Mouse (Mus musculus) CH12.LX (cell line): ENCODE measurements around the gene Rpl27a. TPM values are rescaled to one million over a fixed set of nuclear protein-coding genes. Genes with fewer than 3 reads are reported as not detected.

Source experiments
- DNase-seq: peaks from one replicate; pipeline ENCODE4 v3.0.0-alpha.2; 2013; ENCODE audit errors: extremely low read depth
- H3K27ac ChIP-seq: 2 replicates; pipeline ENCODE4 v1.5.1; 2012; ENCODE audit warnings: low read depth, mild to moderate bottlenecking, control low read depth, moderate library complexity; ENCODE audit not compliant: insufficient read depth
- H3K27me3 ChIP-seq: replicated peaks from 2 replicates; pipeline ENCODE3; 2012; ENCODE audit warnings: inconsistent platforms
- H3K36me3 ChIP-seq, 2 experiments: replicated peaks in 1 of 2; 2 replicates each; pipeline versions ENCODE3 to v1.6.1; 2012; ENCODE audit warnings: inconsistent platforms in 1 of 2, low read length in 1 of 2, mild to moderate bottlenecking in 1 of 2, mixed read lengths in 1 of 2, moderate library complexity in 1 of 2; ENCODE audit not compliant: control insufficient read depth in 1 of 2, insufficient read depth in 1 of 2
- H3K4me1 ChIP-seq, 2 experiments: 2 replicates each; pipeline ENCODE4 v1.6.1; 2012; ENCODE audit warnings: inconsistent platforms in 1 of 2, moderate library complexity in 1 of 2; ENCODE audit not compliant: insufficient read depth in 2 of 2, control insufficient read depth in 1 of 2
- H3K4me2 ChIP-seq: 2 replicates; pipeline ENCODE4 v1.6.1; 2012; ENCODE audit warnings: low read depth, mild to moderate bottlenecking, control low read depth; ENCODE audit not compliant: poor library complexity, insufficient read depth, severe bottlenecking
- H3K4me3 ChIP-seq, 3 experiments: fragments of 150-350 bp in 1 of 3; sonication (generic) in 1 of 3; replicated peaks in 1 of 3; 2 replicates each; pipeline versions ENCODE3 to v1.5.1; 2011 to 2012; ENCODE audit warnings: low read depth in 2 of 3, low read length in 2 of 3, mild to moderate bottlenecking in 2 of 3, moderate library complexity in 2 of 3, control low read depth in 1 of 3, improper control_type of control experiment in 1 of 3, inconsistent platforms in 1 of 3, mixed read lengths in 1 of 3; ENCODE audit not compliant: poor library complexity in 1 of 3
- H3K79me2 ChIP-seq: replicated peaks from 2 replicates; pipeline ENCODE4 v1.6.1; 2012; ENCODE audit warnings: mild to moderate bottlenecking, moderate library complexity; ENCODE audit not compliant: control insufficient read depth, poor library complexity, insufficient read depth, severe bottlenecking; ENCODE audit errors: extremely low read depth
- H3K9ac ChIP-seq: 2 replicates; pipeline ENCODE4 v1.6.1; 2012; ENCODE audit warnings: low read depth, mild to moderate bottlenecking, control low read depth, moderate library complexity; ENCODE audit not compliant: insufficient read depth
- H3K9me3 ChIP-seq: replicated peaks from 2 replicates; pipeline ENCODE3; 2012; ENCODE audit warnings: low read length, inconsistent platforms, mixed read lengths
- BHLHE40 ChIP-seq: IDR thresholded peaks from 2 replicates; pipeline ENCODE4 v1.6.1; 2011; ENCODE audit warnings: mild to moderate bottlenecking, low read depth, low read length, improper control_type of control experiment
- CHD2 ChIP-seq: IDR thresholded peaks from 2 replicates; pipeline ENCODE4 v1.6.1; 2011; ENCODE audit warnings: low read length, improper control_type of control experiment
- ETS1 ChIP-seq: conservative IDR thresholded peaks from 2 replicates; pipeline ENCODE4 v1.6.1; 2012; ENCODE audit warnings: low read depth, mild to moderate bottlenecking, inconsistent platforms, low read length, improper control_type of control experiment, moderate library complexity
- KAT2A ChIP-seq: IDR thresholded peaks from 2 replicates; pipeline ENCODE4 v1.6.1; 2012; ENCODE audit warnings: low read length, improper control_type of control experiment, inconsistent platforms; ENCODE audit not compliant: insufficient replicate concordance
- MAX ChIP-seq: IDR thresholded peaks from 2 replicates; pipeline ENCODE4 v1.6.1; 2011; ENCODE audit warnings: low read length, improper control_type of control experiment
- MEF2A ChIP-seq: IDR thresholded peaks from 2 replicates; pipeline ENCODE4 v1.6.1; 2014; ENCODE audit warnings: low read depth, mild to moderate bottlenecking, inconsistent platforms, low read length, improper control_type of control experiment, borderline replicate concordance
- MXI1 ChIP-seq: IDR thresholded peaks from 2 replicates; pipeline ENCODE4 v1.6.1; 2011; ENCODE audit warnings: mild to moderate bottlenecking, low read depth, low read length, improper control_type of control experiment
- MYC ChIP-seq: IDR thresholded peaks from 2 replicates; pipeline ENCODE4 v1.6.1; 2011; ENCODE audit warnings: low read depth, mild to moderate bottlenecking, improper control_type of control experiment, low read length
- PAX5 ChIP-seq: IDR thresholded peaks from 2 replicates; pipeline ENCODE4 v1.6.1; 2012; ENCODE audit warnings: low read length, inconsistent platforms, mixed read lengths
- RCOR1 ChIP-seq: conservative IDR thresholded peaks from 2 replicates; pipeline ENCODE4 v1.6.1; 2012; ENCODE audit warnings: low read depth, mild to moderate bottlenecking, inconsistent platforms, low read length, improper control_type of control experiment
- SIN3A ChIP-seq: IDR thresholded peaks from 2 replicates; pipeline ENCODE4 v1.6.1; 2012; ENCODE audit warnings: low read length, improper control_type of control experiment, inconsistent platforms
- TBP ChIP-seq: conservative IDR thresholded peaks from 2 replicates; pipeline ENCODE4 v1.6.1; 2011; ENCODE audit warnings: low read depth, low read length, improper control_type of control experiment
- USF1 ChIP-seq: IDR thresholded peaks from 2 replicates; pipeline ENCODE4 v1.6.1; 2014; ENCODE audit warnings: low read depth, mild to moderate bottlenecking, inconsistent platforms, low read length, improper control_type of control experiment
- ZMIZ1 ChIP-seq: IDR thresholded peaks from 2 replicates; pipeline ENCODE4 v1.6.1; 2012; ENCODE audit warnings: low read depth, mild to moderate bottlenecking, inconsistent platforms, low read length, improper control_type of control experiment
- ZNF384 ChIP-seq: IDR thresholded peaks from 2 replicates; pipeline ENCODE4 v1.6.1; 2012; ENCODE audit warnings: low read depth, low read length, improper control_type of control experiment, inconsistent platforms
- dilution Hi-C: fragments of 300-500 bp; cut with MboI; formaldehyde crosslinking; loops from 2 replicates; pipeline ENCODE4 v1.14.3; 2020; ENCODE audit warnings: low sequenced_read_pairs; ENCODE audit not compliant: extremely low pct_unique_long_range_greater_than_20kb, extremely low pct_ligation_motif_present
- in situ Hi-C: fragments of 300-500 bp; cut with MboI; formaldehyde crosslinking; loops from 3 replicates; pipeline ENCODE4 v1.14.3; 2019; ENCODE audit warnings: low sequenced_read_pairs, low pct_ligation_motif_present, low pct_unique_long_range_greater_than_20kb, mixed read lengths
- polyA plus RNA-seq: library from polyadenylated mRNA; unstranded; fragments of >175 nt; gene quantifications from 2 replicates; pipeline ENCODE4 v1.2.1, GENCODE M21; 2012; ENCODE audit warnings: low read depth; ENCODE audit not compliant: insufficient read length
- total RNA-seq, 2 experiments: library from RNA; depleted of rRNA; stranded (reverse); fragments of 300-350 nt in 1 of 2; fragments of >200 nt in 1 of 2; gene quantifications; 2 replicates each; pipeline ENCODE4 v1.2.3; 2012 to 2014

Rpl27a gene
- total and polyA plus RNA-seq, 3 experiments = 230 to 1,338 (median 1,216) TPM

DNA sequence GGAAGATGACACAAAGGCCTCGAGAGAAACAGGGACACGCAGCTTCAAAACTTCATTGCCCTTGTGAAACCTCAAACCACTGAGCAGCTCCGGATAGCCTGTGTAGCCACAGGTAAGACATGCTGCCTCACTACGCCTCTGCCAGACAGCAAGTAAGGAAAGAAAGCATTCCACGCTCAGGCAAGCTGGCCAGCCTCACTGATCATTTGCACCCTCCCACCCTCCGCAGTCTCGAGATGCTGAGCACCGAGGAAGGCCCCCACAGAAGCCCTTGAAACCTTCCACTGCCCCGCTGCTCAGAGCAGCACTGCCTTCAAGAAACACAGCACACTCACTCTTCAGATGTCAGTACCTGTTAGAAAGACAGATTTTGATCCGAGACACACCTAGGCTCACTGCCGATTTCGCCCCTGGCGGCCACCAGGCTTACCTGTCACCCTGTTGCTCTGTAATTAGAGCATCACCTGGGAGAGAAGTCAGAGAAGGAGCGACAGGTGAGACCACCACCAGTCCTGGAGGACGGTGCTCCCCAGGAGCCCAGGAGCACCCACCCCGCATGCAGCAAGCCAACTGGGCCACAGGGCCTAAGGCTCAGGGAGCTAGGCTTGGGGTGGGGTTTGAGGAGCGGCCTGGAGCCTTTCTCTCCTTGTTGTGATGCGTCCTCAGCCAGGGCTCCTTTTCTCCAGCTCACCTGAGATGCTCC lies 26.2 kb upstream of the Rpl27a start:
- no peak overlapping the region for H3K4me2 ChIP-seq
- dilution Hi-C loops (no loop called here), in situ Hi-C loops (no loop called here)
- DNase-seq = no peak
- H3K4me3 ChIP-seq = no peak overlapping the region
- H3K27ac ChIP-seq = no peak overlapping the region
- H3K9me3 ChIP-seq = no peaks in the 10 kb centered on the region
- H3K36me3 ChIP-seq = no peaks in the 10 kb centered on the region
- H3K9ac ChIP-seq = no peak overlapping the region
- TF ChIP-seq KAT2A (no peak), USF1 (no peak)
- H3K79me2 ChIP-seq = no peaks in the 10 kb centered on the region
- H3K4me1 ChIP-seq = peaks cover 0 to 18% of the 10 kb centered on the region in 2 experiments; a peak in 2 of 4 replicates
- H3K27me3 ChIP-seq = no peaks in the 10 kb centered on the region

DNA sequence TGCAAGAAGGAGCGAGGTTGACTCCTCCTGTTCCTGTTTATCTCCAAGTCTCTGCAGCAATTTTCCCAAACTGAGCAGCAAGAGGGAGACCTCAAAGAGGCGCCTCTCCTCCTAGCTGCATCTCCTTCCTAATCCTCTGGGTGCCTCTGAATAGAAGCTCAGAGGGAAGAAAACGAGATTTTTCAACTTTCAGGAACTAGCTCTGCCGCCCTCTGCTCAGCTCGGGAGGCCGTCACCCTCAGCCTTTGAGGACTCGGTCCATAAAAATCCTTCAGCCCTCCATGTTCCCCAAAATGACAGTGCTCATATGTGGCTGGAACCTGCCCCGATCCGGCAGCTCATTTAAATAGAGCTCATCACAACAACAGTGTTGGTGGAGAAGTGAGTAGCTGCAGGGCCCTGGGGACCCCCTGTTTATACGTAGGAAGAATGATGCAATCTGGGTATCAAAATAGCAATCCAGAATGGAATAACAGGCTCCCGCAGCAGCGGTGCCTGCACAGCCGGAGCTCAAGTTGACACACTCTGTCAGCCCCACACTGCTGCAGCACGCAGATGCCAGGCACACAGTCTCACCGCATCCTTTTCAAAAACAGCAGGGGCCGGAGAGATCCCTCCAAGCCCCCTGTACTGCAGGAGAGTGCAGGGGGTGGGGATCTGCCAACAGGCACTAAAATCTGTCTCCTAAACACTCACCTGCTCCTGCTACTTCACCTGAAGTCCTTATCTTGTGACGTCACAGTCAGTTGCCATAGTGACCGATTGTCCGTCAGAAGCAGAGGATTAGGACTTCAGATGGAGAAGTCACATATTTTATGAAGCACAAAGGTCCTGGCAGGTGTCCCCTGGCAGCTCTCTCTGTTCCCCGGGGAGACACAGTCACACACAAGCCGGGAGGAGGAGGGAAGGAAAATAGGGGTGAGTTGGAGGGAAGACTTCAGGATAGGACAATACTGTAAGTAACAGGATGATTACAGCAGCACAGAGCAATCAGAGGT lies 25.3 kb upstream of the Rpl27a start:
- no peak overlapping the region for H3K4me3 ChIP-seq
- TF ChIP-seq PAX5 (no peak), MAX (no peak), CHD2 (no peak), TBP (no peak), ETS1 (no peak), ZMIZ1 (no peak), ZNF384 (no peak), MEF2A (no peak), BHLHE40 (no peak), RCOR1 (no peak), MYC (no peak), SIN3A (no peak), MXI1 (no peak)
- TF ChIP-seq, all 38 proteins: peak for 0
- dilution Hi-C loops = no loop called here
- H3K4me1 ChIP-seq = peaks cover 0 to 18% of the 10 kb centered on the region in 2 experiments; a peak in 2 of 4 replicates
- H3K27me3 ChIP-seq = peaks cover 2% of the 10 kb centered on the region
- H3K27ac ChIP-seq = no peak overlapping the region
- no peaks in the 10 kb centered on the region for H3K9me3 ChIP-seq
- H3K36me3 ChIP-seq = no peaks in the 10 kb centered on the region
- H3K79me2 ChIP-seq = no peaks in the 10 kb centered on the region
- DNase-seq = no peak
- no peak overlapping the region for H3K9ac ChIP-seq
- in situ Hi-C loops = no loop called here
- no peak overlapping the region for H3K4me2 ChIP-seq
